Mouse (Mus musculus) gastrocnemius, adult 2 months (tissue): ENCODE results near the gene Fbxo8. TPM values are rescaled to one million over a fixed set of nuclear protein-coding genes. Genes with fewer than 3 reads are reported as not detected.
A peak's percentile ranks its signal among the peaks of the same experiment; 100 is the strongest.

Source experiments
- DNase-seq: peaks from one replicate; pipeline ENCODE4 v3.0.0; 2022
- H3K27ac ChIP-seq: fragments of 200-600 bp; 2 replicates; pipeline ENCODE4 v1.8.1; 2022; ENCODE audit warnings: mild to moderate bottlenecking
- H3K4me3 ChIP-seq: fragments of 200-600 bp; 2 replicates; pipeline ENCODE4 v1.8.1; 2022; ENCODE audit warnings: mild to moderate bottlenecking, moderate library complexity
- CTCF ChIP-seq: fragments of 200-600 bp; IDR thresholded peaks from 2 replicates; pipeline ENCODE4 v1.8.1; 2022; ENCODE audit warnings: antibody characterized with exemption, mild to moderate bottlenecking, moderate library complexity
- intact Hi-C: fragments of 180-260 bp; cut with DNase I; formaldehyde crosslinking; loops from one replicate; pipeline ENCODE4 v1.15.1; 2025
- microRNA-seq: library from miRNA; unstranded; fragments of <30 nt; microRNA quantifications from one replicate; pipeline ENCODE4 v1.2.0, GENCODE M21; 2021
- total RNA-seq, 2 experiments: library from RNA; stranded (reverse); gene quantifications; 2 replicates each; pipeline ENCODE4 v1.2.3; 2021

Gene Fbxo8
- total RNA-seq, 2 experiments from 2014 or later, result 28.6 to 35.5 TPM

- DNase-seq, result no peak
- intact Hi-C loops, result no loop called here
- Histone ChIP-seq H3K4me3 (no peak overlapping the region), H3K27ac (no peak overlapping the region)
- no peak for TF ChIP-seq CTCF
These were observed 68.2 kb downstream of the Fbxo8 start for GRCm38 (mm10) chr8:56619056-56619455.

- TF ChIP-seq CTCF, result no peak
- no peak overlapping the region for H3K4me3 ChIP-seq
- intact Hi-C loops, result no loop called here
- DNase-seq, result no peak
- no peak overlapping the region for H3K27ac ChIP-seq
These were observed 68.7 kb downstream of the Fbxo8 start for GRCm38 (mm10) chr8:56619571-56619970.

- no peak overlapping the region for H3K27ac ChIP-seq
- DNase-seq, result no peak
- intact Hi-C loops, result no loop called here
- no peak for TF ChIP-seq CTCF
- H3K4me3 ChIP-seq, result no peak overlapping the region
These were observed 69.8 kb downstream of the Fbxo8 start for GRCm38 (mm10) chr8:56620691-56621090.

DNA sequence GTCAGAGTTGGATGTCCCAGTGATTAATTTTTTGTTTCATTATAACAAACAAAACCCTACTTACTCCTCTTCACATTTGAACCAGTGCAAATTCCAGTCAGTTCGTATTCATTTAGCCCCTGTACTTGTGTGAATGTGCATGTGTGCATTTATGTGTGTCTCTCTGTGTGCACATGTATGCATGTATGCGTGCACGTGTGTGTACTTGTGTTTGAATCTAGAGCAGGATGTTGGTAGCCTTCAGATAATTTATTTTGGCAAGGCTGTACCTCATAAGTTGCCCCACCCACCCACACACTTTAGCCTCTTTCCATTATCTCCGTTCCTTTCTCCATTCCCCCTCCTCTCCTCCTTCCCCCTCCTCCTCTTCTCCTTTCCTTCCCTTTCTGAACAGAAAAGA, 70.2 kb downstream of the Fbxo8 start:
- intact Hi-C loops, result no loop called here
- Histone ChIP-seq H3K4me3 (no peak overlapping the region), H3K27ac (no peak overlapping the region)
- no peak for DNase-seq
- no peak for TF ChIP-seq CTCF

- TF ChIP-seq CTCF, result no peak
- DNase-seq, result no peak
- H3K27ac ChIP-seq, result no peak overlapping the region
- no peak overlapping the region for H3K4me3 ChIP-seq
- intact Hi-C loops, result no loop called here
These were observed 71.7 kb downstream of the Fbxo8 start for GRCm38 (mm10) chr8:56622470-56623024.

- no peak overlapping the region for H3K4me3 ChIP-seq
- no peak for TF ChIP-seq CTCF
- intact Hi-C loops, result no loop called here
- DNase-seq, result no peak
- no peak overlapping the region for H3K27ac ChIP-seq
These were observed 72.5 kb downstream of the Fbxo8 start for GRCm38 (mm10) chr8:56623346-56623745.

- Histone ChIP-seq H3K4me3 (no peak overlapping the region), H3K27ac (no peak overlapping the region)
- TF ChIP-seq CTCF, result no peak
- DNase-seq, result peak; percentile 39
- intact Hi-C loops, result no loop called here
These were observed 78.3 kb downstream of the Fbxo8 start for GRCm38 (mm10) chr8:56629160-56629559.

DNA sequence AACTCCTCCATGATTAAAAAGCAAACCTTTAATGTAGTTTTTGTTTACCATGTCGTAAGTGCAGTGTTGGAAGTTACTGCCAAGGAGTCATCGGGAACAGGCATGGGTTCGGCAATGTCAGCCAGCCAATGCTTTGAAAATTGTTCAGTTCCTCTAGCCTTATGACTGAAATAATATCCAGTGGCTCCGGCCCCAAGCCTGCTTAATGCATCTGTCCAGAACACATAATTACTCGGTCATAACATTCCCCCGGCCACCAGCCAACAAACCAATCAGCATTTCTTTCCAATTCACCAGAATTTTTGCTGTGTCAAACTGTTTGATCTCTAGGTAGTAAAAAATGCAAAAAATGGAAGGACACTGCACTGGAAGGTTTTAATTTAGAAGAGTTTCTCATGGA, 88.4 kb downstream of the Fbxo8 start:
- no peak for TF ChIP-seq CTCF
- intact Hi-C loops, result no loop called here
- no peak for DNase-seq
- no peak overlapping the region for H3K27ac ChIP-seq
- peak overlapping the region; percentile 28; the same call in 1 of the 2 replicates for H3K4me3 ChIP-seq

Small RNAs within 50 kb of the gene (microRNA-seq; reads per million reads assigned to microRNA genes)
- not detected for gene Gm25992

Other genes starting within 250 kb of the Fbxo8 start
- 1 to 10 TPM; 8.8 to 9.8 TPM for gene Cep44, start within 50 bp of the Fbxo8 start, total RNA-seq